8 mouse cellular contexts compared by ENCODE assay signal in the genomic region with DNA sequence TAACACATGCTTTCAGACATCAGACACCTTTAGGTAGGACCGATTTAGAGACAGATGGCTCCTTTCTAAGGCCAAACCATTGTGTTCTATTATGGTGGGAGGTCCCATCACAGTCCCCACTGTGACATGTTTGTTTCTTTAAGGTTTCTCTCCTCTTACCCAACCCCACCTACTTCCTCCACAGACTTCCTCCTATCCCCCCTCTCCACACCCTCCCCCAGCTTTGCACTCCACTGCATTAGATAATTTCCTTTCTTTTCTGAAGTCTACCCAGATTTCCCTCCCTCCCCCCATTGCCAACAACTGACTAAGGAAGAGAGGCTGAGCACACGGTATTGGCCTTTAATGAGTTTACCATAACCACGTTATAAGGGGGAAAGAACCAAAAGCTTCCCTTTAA.
DNase-seq lines count a peak whose midpoint lies in the region; ATAC-seq and TF ChIP-seq lines count a peak whose summit lies in the region.

No protein-coding gene starts in this region.

- H3K9me3 ChIP-seq in stomach, embryonic 14.5 days (ENCODE audit: control insufficient read depth, low read depth, low read length), result no peaks in the 10 kb centered on the region
- no peaks in the 10 kb centered on the region for H3K9me3 ChIP-seq in stomach, postnatal 0 days (ENCODE audit: control insufficient read depth, low read length)
- no peaks in the 10 kb centered on the region for H3K9me3 ChIP-seq in kidney, embryonic 14.5 days (ENCODE audit: control insufficient read depth, low read length)

- ATAC-seq in stomach, embryonic 14.5 days (ENCODE audit: insufficient number of reproducible peaks, insufficient read depth, low FRiP score, low read depth), result no peak
- no peak for ATAC-seq in stomach, postnatal 0 days (ENCODE audit: low FRiP score, low TSS enrichment)
- peak; percentile 68; the same call in 1 of the 2 replicates for ATAC-seq in kidney, embryonic 14.5 days (ENCODE audit: low FRiP score, low TSS enrichment)
- peak; percentile 71 for ATAC-seq in megakaryocyte, adult 5-6 weeks (ENCODE audit: poor library complexity, severe bottlenecking)
- no peak for ATAC-seq in megakaryocyte-erythroid progenitor cell, adult 5-6 weeks (replicated peaks; ENCODE audit: low FRiP score, low TSS enrichment, poor library complexity, severe bottlenecking)

- WGBS in stomach, embryonic 14.5 days, result 27% methylated on average over 3 of the region's 3 CpGs
- 32% methylated on average over 3 of the region's 3 CpGs for WGBS in stomach, postnatal 0 days
- WGBS in kidney, embryonic 14.5 days, result 3% methylated on average over 3 of the region's 3 CpGs

- no peak for TF ChIP-seq CTCF in stomach, postnatal 0 days (IDR thresholded peaks at IDR 0.05; ENCODE audit: low read depth)

- no peaks in the 10 kb centered on the region for H3K36me3 ChIP-seq in stomach, embryonic 14.5 days (ENCODE audit: control insufficient read depth, insufficient read depth, low read length)
- no peaks in the 10 kb centered on the region for H3K36me3 ChIP-seq in stomach, postnatal 0 days (ENCODE audit: control insufficient read depth, insufficient read depth, low read length)
- no peaks in the 10 kb centered on the region for H3K36me3 ChIP-seq in kidney, embryonic 14.5 days (ENCODE audit: control insufficient read depth, insufficient read depth, low read length)

- H3K9ac ChIP-seq in stomach, embryonic 14.5 days (replicated peaks; ENCODE audit: low read depth, low read length), result no peak overlapping the region
- no peak overlapping the region for H3K9ac ChIP-seq in stomach, postnatal 0 days (ENCODE audit: low read length)
- no peak overlapping the region for H3K9ac ChIP-seq in kidney, embryonic 14.5 days (ENCODE audit: low read depth, low read length)

- TF ChIP-seq EP300 in stomach, postnatal 0 days (optimal IDR thresholded peaks at IDR 0.05), result no peak

- H3K27ac ChIP-seq in stomach, embryonic 14.5 days (ENCODE audit: low read length), result peak overlapping the region; percentile 39; the same call in 1 of the 2 replicates
- no peak overlapping the region for H3K27ac ChIP-seq in stomach, postnatal 0 days (replicated peaks)
- H3K27ac ChIP-seq in kidney, embryonic 14.5 days (ENCODE audit: low read depth, low read length), result peak overlapping the region; percentile 43; the same call in 1 of the 2 replicates

- DNase-seq in stomach, postnatal 0 days (ENCODE audit: low spot score), result no peak
- peak; percentile 64 to 87 for DNase-seq in heart, adult 18-20 months
- no peak for DNase-seq in right cerebral cortex, postnatal 4 days
- DNase-seq in cerebellum, adult 11-12 months, result no peak

- H3K4me3 ChIP-seq in stomach, embryonic 14.5 days (ENCODE audit: low read depth, low read length), result no peak overlapping the region
- H3K4me3 ChIP-seq in stomach, postnatal 0 days (ENCODE audit: low read depth, low read length), result no peak overlapping the region
- H3K4me3 ChIP-seq in kidney, embryonic 14.5 days (ENCODE audit: low read length), result 0 out of 2 replicates have a peak overlapping the region, but pooled peaks have one; percentile 4

- no peaks in the 10 kb centered on the region for H3K4me1 ChIP-seq in stomach, embryonic 14.5 days (ENCODE audit: control insufficient read depth, insufficient read depth, low read length)
- H3K4me1 ChIP-seq in stomach, postnatal 0 days (replicated peaks; ENCODE audit: control insufficient read depth, insufficient read depth), result no peaks in the 10 kb centered on the region
- H3K4me1 ChIP-seq in kidney, embryonic 14.5 days (ENCODE audit: control insufficient read depth, insufficient read depth, low read length), result peaks cover 18% of the 10 kb centered on the region

- no peak overlapping the region for H3K4me2 ChIP-seq in stomach, embryonic 14.5 days (replicated peaks; ENCODE audit: low read depth, low read length)
- H3K4me2 ChIP-seq in stomach, postnatal 0 days (replicated peaks; ENCODE audit: low read depth), result no peak overlapping the region
- H3K4me2 ChIP-seq in kidney, embryonic 14.5 days (replicated peaks; ENCODE audit: low read depth, low read length), result 0 out of 2 replicates have a peak overlapping the region, but pooled peaks have one; percentile 9

- no peaks in the 10 kb centered on the region for H3K27me3 ChIP-seq in stomach, embryonic 14.5 days (ENCODE audit: control insufficient read depth, insufficient read depth, low read length)
- H3K27me3 ChIP-seq in stomach, postnatal 0 days (ENCODE audit: control insufficient read depth, insufficient read depth, low read length), result no peaks in the 10 kb centered on the region
- no peaks in the 10 kb centered on the region for H3K27me3 ChIP-seq in kidney, embryonic 14.5 days (ENCODE audit: control insufficient read depth, insufficient read depth, low read length)

Comparison
In these comparisons a context has a peak if more than half of its experiments do, and no peak if none do; other contexts are left out.
1. ATAC-seq: peak in kidney, embryonic 14.5 days (single experiment) and megakaryocyte, adult 5-6 weeks (single experiment); none in stomach, embryonic 14.5 days (single experiment), stomach, postnatal 0 days (single experiment) and megakaryocyte-erythroid progenitor cell, adult 5-6 weeks (single experiment).
2. DNase-seq: peak in heart, adult 18-20 months (2 of 2); none in stomach, postnatal 0 days (single experiment), right cerebral cortex, postnatal 4 days (single experiment) and cerebellum, adult 11-12 months (single experiment).